Mouse (Mus musculus) layer of hippocampus, adult 8-10 months (tissue): ENCODE data around the gene Stk24. TPM values are rescaled to one million over a fixed set of nuclear protein-coding genes. Genes with fewer than 3 reads are reported as not detected.

Source experiments
- total RNA-seq, 4 experiments: library from RNA; stranded (reverse); gene quantifications; 2 replicates each; pipeline ENCODE4 v1.2.4; 2022

The Stk24 gene
- total RNA-seq, 4 experiments from 2014 or later = 52.6 to 80.4 (median 63.4) TPM

Other genes with a start within 250 kb of the Stk24 start
- not detected for gene Slc15a1, start 125.2 kb upstream of the Stk24 start, total RNA-seq